Mouse (Mus musculus) CH12.LX (cell line): ENCODE results near the gene Gm4553.

Source experiments
- CHD1 ChIP-seq: IDR thresholded peaks from 2 replicates; pipeline ENCODE4 v1.6.1; 2012; ENCODE audit warnings: low read depth, low read length, improper control_type of control experiment, inconsistent platforms
- CHD2 ChIP-seq: IDR thresholded peaks from 2 replicates; pipeline ENCODE4 v1.6.1; 2011; ENCODE audit warnings: low read length, improper control_type of control experiment
- CTCF ChIP-seq, 2 experiments: IDR thresholded peaks in 1 of 2; conservative IDR thresholded peaks in 1 of 2; 2 replicates each; pipeline ENCODE4 v1.5.1; 2011 to 2012; ENCODE audit warnings: low read depth in 2 of 2, low read length in 2 of 2, improper control_type of control experiment in 1 of 2, inconsistent platforms in 1 of 2, mild to moderate bottlenecking in 1 of 2, moderate library complexity in 1 of 2
- E2F4 ChIP-seq: IDR thresholded peaks from 2 replicates; pipeline ENCODE4 v1.6.1; 2011; ENCODE audit warnings: low read depth, low read length, improper control_type of control experiment; ENCODE audit not compliant: insufficient replicate concordance
- EP300 ChIP-seq: IDR thresholded peaks from 2 replicates; pipeline ENCODE4 v1.6.1; 2011; ENCODE audit warnings: low read length, improper control_type of control experiment
- HCFC1 ChIP-seq: IDR thresholded peaks from 2 replicates; pipeline ENCODE4 v1.6.1; 2012; ENCODE audit warnings: low read depth, mild to moderate bottlenecking, inconsistent platforms, low read length, improper control_type of control experiment
- MAZ ChIP-seq: IDR thresholded peaks from 2 replicates; pipeline ENCODE4 v1.6.1; 2012; ENCODE audit warnings: low read depth, mild to moderate bottlenecking, inconsistent platforms, low read length, improper control_type of control experiment, moderate library complexity
- NELFE ChIP-seq: IDR thresholded peaks from 2 replicates; pipeline ENCODE4 v1.6.1; 2011; ENCODE audit warnings: low read depth, low read length, improper control_type of control experiment
- POLR2A ChIP-seq: IDR thresholded peaks from 2 replicates; pipeline ENCODE4 v1.6.1; 2011; ENCODE audit warnings: low read depth, mild to moderate bottlenecking, improper control_type of control experiment, low read length
- SIN3A ChIP-seq: IDR thresholded peaks from 2 replicates; pipeline ENCODE4 v1.6.1; 2012; ENCODE audit warnings: low read length, improper control_type of control experiment, inconsistent platforms
- SMC3 ChIP-seq: IDR thresholded peaks from 2 replicates; pipeline ENCODE4 v1.6.1; 2011; ENCODE audit warnings: low read depth, low read length, improper control_type of control experiment
- UBTF ChIP-seq: IDR thresholded peaks from 2 replicates; pipeline ENCODE4 v1.6.1; 2012; ENCODE audit warnings: low read depth, mild to moderate bottlenecking, inconsistent platforms, low read length, improper control_type of control experiment, moderate library complexity
- USF1 ChIP-seq: IDR thresholded peaks from 2 replicates; pipeline ENCODE4 v1.6.1; 2014; ENCODE audit warnings: low read depth, mild to moderate bottlenecking, inconsistent platforms, low read length, improper control_type of control experiment
- USF2 ChIP-seq: conservative IDR thresholded peaks from 2 replicates; pipeline ENCODE4 v1.6.1; 2011; ENCODE audit warnings: low read depth, low read length, improper control_type of control experiment

DNA sequence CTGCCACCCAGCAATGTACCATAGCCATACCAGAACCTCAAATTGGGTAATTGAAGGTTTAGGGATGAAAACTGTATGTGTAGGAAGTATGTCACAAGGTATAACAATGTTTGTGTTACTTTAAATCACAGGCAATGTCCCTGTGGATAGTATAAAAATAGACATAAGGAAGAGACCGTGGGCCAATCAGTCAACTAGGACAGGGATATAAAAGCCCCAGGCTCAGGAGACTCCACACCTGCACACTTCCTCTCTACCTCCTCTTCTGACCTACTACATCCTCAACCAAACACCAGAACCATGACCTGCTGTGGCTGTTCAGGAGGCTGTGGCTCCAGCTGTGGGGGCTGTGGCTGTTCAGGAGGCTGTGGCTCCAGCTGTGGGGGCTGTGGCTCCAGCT is 46.0 kb upstream of the Gm4553 start, which contains the start of gene Gm7579:
- no peak for TF ChIP-seq POLR2A
- TF ChIP-seq CTCF (conservative IDR thresholded peaks at IDR 0.05 in 1 of 2, IDR thresholded peaks at IDR 0.05 in 1 of 2; ENCODE audit: low read depth in 2 of 2, low read length in 2 of 2): no peak
- no peak for TF ChIP-seq USF2
- TF ChIP-seq NELFE: no peak
- no peak for TF ChIP-seq USF1
- no peak for TF ChIP-seq HCFC1
- no peak for TF ChIP-seq CHD1
- no peak for TF ChIP-seq UBTF
- no peak for TF ChIP-seq MAZ
- TF ChIP-seq CHD2: no peak
- no peak for TF ChIP-seq EP300
- TF ChIP-seq E2F4: no peak
- TF ChIP-seq SIN3A: no peak
- TF ChIP-seq SMC3: no peak
